Mouse (Mus musculus): ENCODE results near the gene Fam131c.

DNA sequence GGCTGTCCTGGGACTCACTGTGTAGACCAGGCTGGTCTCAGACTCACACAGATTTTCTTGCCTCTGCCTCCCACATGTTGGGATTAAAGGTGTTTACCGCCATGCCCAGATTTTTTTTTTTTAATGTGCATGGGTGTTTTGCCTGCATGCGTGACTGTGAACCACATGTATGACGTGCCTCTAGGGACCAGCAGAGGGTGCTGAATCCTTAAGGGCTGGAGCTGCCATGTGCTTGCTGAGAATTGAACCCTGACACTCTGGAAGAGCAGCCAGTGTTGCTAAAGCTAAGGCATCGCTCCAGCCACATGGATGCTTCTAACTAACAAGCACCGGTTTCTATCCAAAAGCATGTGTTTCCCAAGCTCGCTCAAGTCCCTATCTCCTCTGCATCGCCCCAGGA, 18.1 kb downstream of the Fam131c start:
- TF ChIP-seq POLR2A (IDR thresholded peaks at IDR 0.05; ENCODE audit: low read depth, low read length), result no peak
- peak in 1 of 2 experiments; percentile 17; a peak in 1 of 4 replicates for TF ChIP-seq CTCF (conservative IDR thresholded peaks at IDR 0.05 in 1 of 2, IDR thresholded peaks at IDR 0.05 in 1 of 2; ENCODE audit: low read depth in 2 of 2, low read length in 2 of 2)
- TF ChIP-seq ETS1 (conservative IDR thresholded peaks at IDR 0.05; ENCODE audit: low read depth, low read length), result no peak
- TF ChIP-seq MEF2A (IDR thresholded peaks at IDR 0.05; ENCODE audit: borderline replicate concordance, low read depth, low read length), result no peak
- TF ChIP-seq USF1 (IDR thresholded peaks at IDR 0.05; ENCODE audit: low read depth, low read length), result no peak
- no peak for TF ChIP-seq MXI1 (IDR thresholded peaks at IDR 0.05; ENCODE audit: low read depth, low read length)
- no peak for TF ChIP-seq MAFK (IDR thresholded peaks at IDR 0.05; ENCODE audit: insufficient replicate concordance, low read length)
- TF ChIP-seq KAT2A (IDR thresholded peaks at IDR 0.05; ENCODE audit: insufficient replicate concordance, low read length), result no peak
- no peak for TF ChIP-seq CHD2 (IDR thresholded peaks at IDR 0.05; ENCODE audit: low read length)
- no peak for TF ChIP-seq TCF12 (IDR thresholded peaks at IDR 0.05; ENCODE audit: low read depth, low read length)
- no peak for TF ChIP-seq MAX (IDR thresholded peaks at IDR 0.05; ENCODE audit: low read length)

Data from CH12.LX (cell line).